Mouse (Mus musculus) heart, adult 18-20 months (tissue): ENCODE results near the gene Fadd. TPM values are rescaled to one million over a fixed set of nuclear protein-coding genes. Genes with fewer than 3 reads are reported as not detected.

ENCODE experiments used
- DNase-seq, 2 experiments: peaks; one replicate each; pipeline ENCODE4 v3.0.0; 2021 to 2022; ENCODE audit warnings: mixed read lengths in 1 of 2
- total RNA-seq, 2 experiments: library from RNA; stranded (reverse); gene quantifications; 2 replicates each; pipeline ENCODE4 v1.2.3; 2021

Fadd gene
- total RNA-seq, 2 experiments from 2014 or later = 8.5 to 8.6 TPM

DNA sequence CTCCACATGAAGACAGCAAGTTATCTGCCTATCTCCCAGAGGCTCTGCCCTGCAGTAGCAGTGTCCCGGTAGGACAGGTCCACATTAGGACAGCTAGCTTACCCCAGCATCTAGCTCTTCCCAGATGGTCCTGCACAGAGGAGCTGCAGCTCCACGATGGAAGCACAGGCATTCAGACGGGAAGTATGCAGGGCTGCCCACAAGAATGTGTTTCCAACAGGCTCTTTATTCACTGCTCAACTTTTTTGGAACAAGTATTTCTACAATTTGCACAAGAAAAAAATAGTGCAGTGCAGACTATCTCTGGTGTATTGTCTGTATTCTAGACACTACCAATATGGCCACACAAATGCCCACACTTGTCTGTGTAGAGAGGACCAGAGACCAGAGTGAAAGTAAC is 47.5 kb downstream of the Fadd start:
- no peak for DNase-seq

- no peak for DNase-seq
Observed at GRCm38 (mm10) chr7:144531585-144532378, 50.5 kb downstream of the Fadd start.

GRCm38 (mm10) chr7:144529851-144530250 is 52.4 kb downstream of the Fadd start:
- DNase-seq = no peak

- peak; percentile 45 to 48 for DNase-seq
Observed at GRCm38 (mm10) chr7:144527723-144528221, 54.5 kb downstream of the Fadd start.

Other genes starting within 250 kb of the Fadd start
- 10 to 100 TPM; 31.3 to 33.3 TPM for gene Cttn, start 111.5 kb downstream of the Fadd start, total RNA-seq
- 10 to 100 TPM; 37.8 to 39.6 TPM for gene Ppfia1, start 28.7 kb downstream of the Fadd start, total RNA-seq
- gene Ano1, start 169.5 kb upstream of the Fadd start, total RNA-seq = 10 to 100 TPM; 10.3 to 13.0 TPM